Mouse (Mus musculus): Measurements from ENCODE around the gene Zfp94.

Gene Zfp94

DNA sequence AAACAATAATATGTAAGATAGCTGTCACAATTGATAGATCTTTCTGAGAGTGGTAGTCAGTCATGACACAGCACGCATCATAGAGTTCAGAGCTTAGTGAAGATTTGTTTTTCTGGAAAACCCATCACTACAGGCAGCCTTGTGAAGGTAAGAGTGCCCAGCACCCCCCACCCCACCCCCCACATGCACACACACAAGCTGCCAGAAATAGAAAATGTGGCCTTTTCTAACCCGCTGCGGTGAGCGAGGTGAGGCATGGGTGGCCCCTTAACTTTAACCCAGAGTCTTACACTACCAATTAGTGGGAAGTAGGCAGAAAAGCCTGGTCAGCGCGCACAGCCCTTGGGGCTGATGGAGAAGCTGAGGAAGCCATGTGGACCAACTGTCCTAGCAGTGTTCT lies 45.3 kb downstream of the Zfp94 start:
- DNase-seq, result no peak

DNA sequence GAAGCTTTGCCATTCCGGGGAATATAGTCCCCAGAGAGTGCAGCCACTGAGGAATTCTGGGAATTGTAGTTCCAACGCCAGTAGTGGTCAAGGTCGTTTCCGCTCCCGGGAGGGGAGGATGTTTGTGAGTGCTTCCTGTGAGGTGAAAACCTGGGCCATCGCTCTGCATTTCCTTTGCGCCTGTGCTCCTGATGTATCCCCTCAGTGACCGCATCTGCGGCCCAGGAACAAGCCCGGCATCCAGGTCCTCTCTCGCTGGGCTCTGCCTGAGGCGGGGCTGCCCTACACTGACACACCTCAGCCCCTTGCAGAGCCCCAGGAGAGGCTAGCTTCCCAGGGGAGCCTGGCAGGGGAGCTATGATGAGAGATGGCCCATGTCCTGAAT lies 46.2 kb downstream of the Zfp94 start, which contains the start of gene Zfp93:
Gene Zfp93, plus strand, starts transcription at position 133 of the 385 bp plus-strand sequence.
- peak; percentile 88 for DNase-seq

DNA sequence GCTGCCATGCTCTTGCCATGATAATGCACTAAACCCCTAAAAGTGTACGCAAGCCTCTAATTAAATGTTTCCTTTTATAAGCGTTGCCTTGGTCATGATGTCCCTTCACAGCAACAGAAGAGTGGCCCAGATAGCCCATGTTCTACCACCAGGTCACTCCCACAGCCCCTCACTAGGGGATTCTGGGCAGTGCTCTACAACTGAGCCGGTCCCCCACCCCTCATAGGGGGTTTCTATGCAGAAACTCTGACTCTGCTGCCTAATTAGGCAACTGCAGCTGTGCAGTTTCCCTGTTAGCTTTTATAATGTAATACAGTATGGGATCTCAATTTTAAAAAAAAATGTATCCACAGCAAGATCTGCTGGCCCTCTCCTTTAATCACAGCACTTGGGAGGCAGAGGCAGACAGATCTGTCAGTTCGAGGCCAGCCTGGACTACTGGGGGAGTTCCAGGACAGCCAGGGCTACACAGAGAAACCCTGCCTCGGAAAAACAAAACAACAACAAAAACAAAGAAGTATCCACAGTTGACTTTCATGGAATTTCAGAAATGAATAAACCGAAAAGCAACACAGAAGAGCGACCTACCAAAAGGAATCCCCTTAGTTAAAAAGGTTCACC lies 46.7 kb downstream of the Zfp94 start:
- no peak for DNase-seq

DNA sequence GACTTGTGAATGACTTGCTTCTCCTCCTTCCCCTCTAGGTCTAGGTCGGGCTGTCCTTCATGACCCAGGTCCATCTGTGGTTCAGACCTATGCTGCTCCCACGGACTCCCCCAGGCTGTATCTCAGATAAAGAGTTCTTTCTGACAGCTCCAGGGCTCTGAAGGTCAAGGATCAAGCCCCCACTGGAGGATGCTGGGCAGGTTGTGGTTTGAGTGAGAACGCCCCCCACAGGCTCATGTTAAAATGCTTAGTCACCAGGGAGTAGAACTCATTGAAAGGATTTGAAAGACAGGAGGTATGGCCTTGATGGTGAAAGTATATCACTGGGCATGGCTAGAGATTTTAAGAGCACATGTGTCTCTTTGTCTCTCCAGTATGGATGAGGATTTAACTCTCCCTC lies 47.2 kb downstream of the Zfp94 start:
- DNase-seq, result no peak

DNA sequence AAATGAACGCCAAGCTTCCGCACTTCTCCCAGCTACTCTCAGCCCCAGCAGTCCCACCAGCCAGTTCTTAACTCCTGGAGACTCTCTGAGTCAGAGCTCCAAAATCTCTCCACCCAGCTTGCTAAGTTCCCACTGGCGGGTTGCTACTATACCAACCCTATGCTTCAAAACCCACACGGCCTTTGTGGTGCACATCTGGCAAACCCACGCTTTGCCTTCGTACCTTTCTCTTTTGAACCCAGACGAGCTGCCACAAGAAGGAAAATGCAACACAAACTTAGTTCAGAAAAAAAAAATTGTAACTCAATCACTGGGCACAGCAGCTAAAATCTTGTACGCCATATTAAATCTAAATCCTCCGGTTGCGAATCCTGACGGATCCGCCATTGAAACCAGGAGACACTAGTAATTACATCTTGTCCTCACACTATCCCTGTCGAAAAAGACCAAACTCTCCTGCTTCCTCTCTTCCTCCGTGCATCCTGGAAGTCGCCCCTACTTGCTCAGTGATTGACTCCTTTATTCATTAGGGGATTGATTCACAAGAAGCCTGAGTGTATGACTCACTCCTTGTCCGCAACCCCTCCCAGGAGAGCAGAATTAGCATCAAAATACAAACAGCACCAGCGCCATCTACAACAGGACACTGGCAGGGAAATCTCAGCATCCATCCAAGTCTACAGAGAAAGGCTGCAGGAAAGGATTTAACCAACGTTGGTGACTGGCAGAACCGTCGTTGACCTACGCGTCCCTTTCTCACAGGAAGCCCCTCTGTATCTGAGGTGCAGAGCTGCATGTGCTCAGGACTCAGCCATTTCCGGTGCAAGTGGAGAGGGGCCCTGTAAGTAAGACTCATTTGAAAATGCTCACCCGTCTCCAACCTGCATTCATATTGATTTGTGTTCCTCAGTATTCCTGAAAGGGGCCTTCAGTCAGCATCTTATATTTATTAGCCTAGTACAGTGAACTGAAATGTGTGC lies 48.0 kb downstream of the Zfp94 start:
- DNase-seq, result no peak

DNA sequence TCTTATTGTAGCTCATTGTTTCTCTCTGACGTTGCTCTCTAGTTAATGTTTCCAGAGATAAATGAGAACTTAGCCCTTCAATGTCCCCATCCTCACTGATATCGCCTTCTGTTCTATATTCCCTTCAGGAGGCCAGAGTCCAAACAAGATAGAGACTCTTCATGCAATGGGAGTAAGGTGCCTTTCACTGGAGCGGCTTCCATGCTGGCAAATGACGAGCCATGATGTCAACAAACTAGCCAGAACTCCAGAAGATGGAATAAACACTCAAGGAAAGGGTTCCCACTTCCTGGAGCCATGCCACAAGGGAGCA lies 56.5 kb downstream of the Zfp94 start:
- no peak for DNase-seq

DNA sequence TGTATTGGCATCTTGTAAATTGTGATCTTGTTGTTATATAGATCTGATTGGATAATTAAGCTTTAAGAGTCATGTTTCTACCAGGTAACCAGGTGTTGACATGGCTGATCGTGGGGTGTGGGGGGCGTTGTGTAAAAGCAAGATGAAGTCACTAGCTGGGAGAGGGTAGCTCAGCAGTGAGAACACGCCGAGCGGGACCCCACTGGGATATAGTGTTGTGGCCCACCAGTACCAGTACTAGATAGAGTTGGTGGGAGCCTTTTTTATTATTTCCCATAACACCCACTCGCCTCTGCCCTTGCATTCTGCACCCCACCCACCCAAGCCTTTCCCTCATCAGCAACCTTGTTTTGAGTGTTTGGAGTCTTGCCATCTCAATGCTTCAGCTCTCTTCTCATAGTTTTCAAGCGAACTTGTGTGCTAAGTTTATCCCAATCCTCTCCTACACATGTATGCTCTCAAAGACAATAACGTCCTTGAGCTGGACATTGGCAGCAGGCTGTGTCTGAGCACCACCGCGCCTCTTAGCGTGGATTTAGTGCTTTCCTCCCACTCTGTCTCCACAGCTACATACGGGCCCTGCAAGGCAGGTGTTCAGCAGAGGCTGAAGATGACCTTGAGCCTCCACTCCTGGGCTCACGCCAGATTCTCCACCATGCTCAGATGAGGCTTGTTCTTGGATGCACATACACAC lies 57.0 kb downstream of the Zfp94 start:
- no peak for DNase-seq

DNA sequence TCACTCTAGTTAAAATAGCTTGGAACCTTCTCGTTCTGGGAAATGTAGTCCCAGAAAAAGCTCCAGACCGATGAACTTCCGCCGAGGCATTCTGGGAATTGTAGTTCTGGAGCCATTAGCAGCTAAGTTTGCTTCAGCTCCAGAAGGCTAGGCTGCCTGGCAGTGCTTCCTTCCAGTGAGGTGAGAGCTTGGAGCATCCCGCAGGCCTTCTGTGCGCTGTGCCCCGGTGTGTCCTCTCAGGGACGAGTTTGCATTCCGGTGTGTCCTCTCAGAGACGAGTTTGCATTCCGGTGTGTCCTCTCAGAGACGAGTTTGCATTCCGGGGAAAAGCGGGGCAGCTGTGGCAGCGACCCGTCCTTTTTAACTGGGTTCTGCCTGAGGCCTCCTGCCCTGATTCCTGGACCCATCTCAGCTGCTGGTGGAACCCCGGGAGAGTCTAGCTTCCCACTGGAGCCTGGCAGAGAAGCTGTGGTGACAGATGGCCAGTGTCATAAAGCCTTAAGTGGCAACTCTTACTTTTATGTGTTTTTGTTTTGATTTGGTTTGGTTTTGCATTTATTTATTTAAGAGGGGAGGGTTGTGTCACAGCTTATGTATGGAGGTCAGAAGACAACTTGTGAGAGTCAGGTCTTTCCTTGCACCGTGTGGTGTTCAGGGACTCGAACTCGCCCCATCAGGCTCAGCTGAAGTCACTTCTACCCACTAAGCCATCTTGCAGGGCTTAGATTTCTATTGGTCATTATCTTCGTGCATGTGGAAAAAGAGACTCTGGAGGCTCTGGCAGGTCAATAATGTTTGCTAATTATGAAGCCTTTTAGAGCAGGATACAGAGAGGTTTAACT lies 61.6 kb downstream of the Zfp94 start, which contains the start of gene Zfp108:
Gene Zfp108, plus strand, starts transcription at position 162 of the 842 bp plus-strand sequence.
- DNase-seq, result peak; percentile 91

DNA sequence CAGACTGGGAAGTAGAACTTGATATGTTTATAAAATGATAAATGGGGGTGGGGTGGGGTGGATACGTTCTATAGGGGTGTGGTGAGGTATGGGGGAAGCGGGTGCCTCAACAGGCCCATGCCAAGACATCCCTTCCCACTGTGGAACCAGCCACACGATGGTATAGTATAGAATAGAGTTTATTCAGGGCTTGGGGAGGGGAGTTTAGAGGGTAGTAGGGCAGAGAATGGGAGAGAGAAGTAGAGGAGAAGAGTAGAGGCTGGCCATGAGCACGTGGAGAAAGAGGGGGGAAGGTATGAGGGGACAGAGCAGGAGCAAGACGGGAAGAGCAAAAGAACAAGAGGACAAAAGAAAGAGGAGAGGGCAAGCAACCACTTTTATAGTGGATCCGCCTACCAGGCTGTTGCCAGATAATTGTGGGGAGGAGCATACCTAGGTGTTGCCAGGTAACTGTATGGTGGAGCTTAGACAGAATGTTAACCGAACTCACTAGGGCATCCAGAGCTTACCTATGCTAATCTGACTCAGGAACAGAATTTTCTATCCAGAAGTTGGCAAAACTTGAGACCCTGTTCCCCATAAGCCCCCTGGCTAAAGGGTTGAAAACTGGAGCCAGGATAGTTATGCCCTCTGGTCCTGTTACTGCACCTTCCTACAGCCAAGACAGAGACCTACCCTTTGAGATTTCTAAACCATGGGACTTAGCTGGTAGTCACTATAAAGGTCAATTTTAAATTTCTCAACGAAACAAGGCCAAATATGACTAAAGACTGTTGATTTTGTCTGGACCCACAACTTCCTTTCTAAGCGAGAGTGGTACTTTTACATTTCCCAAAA lies 62.5 kb downstream of the Zfp94 start:
- DNase-seq, result no peak
